Mouse (Mus musculus) gonadal fat pad, adult 2 months (tissue): ENCODE results near the gene Plekhf1. TPM values are rescaled to one million over a fixed set of nuclear protein-coding genes. Genes with fewer than 3 reads are reported as not detected.

ENCODE experiments used
- DNase-seq: peaks from one replicate; pipeline ENCODE4 v3.0.0-alpha.2; 2012; ENCODE audit warnings: low read depth
- polyA plus RNA-seq: library from polyadenylated mRNA; depleted of rRNA; stranded (reverse); fragments of >200 nt; gene quantifications from 2 replicates; pipeline ENCODE4 v1.2.3, GENCODE M21; 2012; rRNA removed

The Plekhf1 gene
- 5.3 and 5.7 TPM in 2 replicates for polyA plus RNA-seq

- no peak for DNase-seq
These were observed at the start of gene Plekhf1 for GRCm38 (mm10) chr7:38227900-38228298. TSS of gene Plekhf1 (minus strand) at chr7:38228016.

GRCm38 (mm10) chr7:38272551-38272950, 44.7 kb upstream of the Plekhf1 start:
- DNase-seq: no peak

- DNase-seq: no peak
These were observed 44.0 kb upstream of the Plekhf1 start for GRCm38 (mm10) chr7:38271859-38272258.

- no peak for DNase-seq
These were observed 43.6 kb upstream of the Plekhf1 start for GRCm38 (mm10) chr7:38271511-38271811.

GRCm38 (mm10) chr7:38270703-38271510, 43.1 kb upstream of the Plekhf1 start, which contains the start of gene Pop4:
TSS of gene Pop4 (minus strand) at chr7:38271423.
- DNase-seq: peak; percentile 38

GRCm38 (mm10) chr7:38267006-38267680, 39.3 kb upstream of the Plekhf1 start:
- DNase-seq: no peak

- peak; percentile 19 for DNase-seq
These were observed 34.6 kb upstream of the Plekhf1 start for GRCm38 (mm10) chr7:38262406-38262805.

GRCm38 (mm10) chr7:38259631-38260030, 31.8 kb upstream of the Plekhf1 start:
- no peak for DNase-seq

- no peak for DNase-seq
These were observed 25.6 kb upstream of the Plekhf1 start for GRCm38 (mm10) chr7:38253441-38253840.

GRCm38 (mm10) chr7:38251494-38252216, 23.8 kb upstream of the Plekhf1 start:
- DNase-seq: peak; percentile 75

- DNase-seq: no peak
These were observed 14.6 kb upstream of the Plekhf1 start for GRCm38 (mm10) chr7:38242417-38242816.

- no peak for DNase-seq
These were observed 9.3 kb upstream of the Plekhf1 start for GRCm38 (mm10) chr7:38237140-38237539.

- no peak for DNase-seq
These were observed 8.7 kb upstream of the Plekhf1 start for GRCm38 (mm10) chr7:38236400-38237105.

GRCm38 (mm10) chr7:38230285-38230684, 2.5 kb upstream of the Plekhf1 start:
- DNase-seq: no peak

- no peak for DNase-seq
These were observed 513 bp upstream of the Plekhf1 start for GRCm38 (mm10) chr7:38228329-38228728.

GRCm38 (mm10) chr7:38227181-38227899, 476 bp downstream of the Plekhf1 start:
- no peak for DNase-seq

- DNase-seq: no peak
These were observed 1.6 kb downstream of the Plekhf1 start for GRCm38 (mm10) chr7:38226226-38226625.

GRCm38 (mm10) chr7:38224577-38225369, 3.0 kb downstream of the Plekhf1 start:
- DNase-seq: no peak

- DNase-seq: no peak
These were observed 7.0 kb downstream of the Plekhf1 start for GRCm38 (mm10) chr7:38220866-38221265.

GRCm38 (mm10) chr7:38219526-38219925, 8.3 kb downstream of the Plekhf1 start:
- DNase-seq: no peak
